Mouse (Mus musculus) MEL (cell line): ENCODE results near the gene Efcab2.

Experiments used
- CTCF ChIP-seq, 3 experiments: IDR thresholded peaks in 2 of 3; conservative IDR thresholded peaks in 1 of 3; 2 replicates each; pipeline ENCODE4 v1.5.1; 2011 to 2012; ENCODE audit warnings: low read length in 3 of 3, low read depth in 2 of 3, mild to moderate bottlenecking in 2 of 3, improper control_type of control experiment in 1 of 3, inconsistent platforms in 1 of 3, mixed read lengths in 1 of 3, moderate library complexity in 1 of 3; ENCODE audit not compliant: control insufficient read depth in 1 of 3, insufficient read depth in 1 of 3, poor library complexity in 1 of 3, severe bottlenecking in 1 of 3
- E2F4 ChIP-seq: IDR thresholded peaks from 2 replicates; pipeline ENCODE4 v1.6.1; 2011; ENCODE audit warnings: low read depth, low read length, improper control_type of control experiment, borderline replicate concordance
- ELF1 ChIP-seq: IDR thresholded peaks from 2 replicates; pipeline ENCODE4 v1.6.1; 2014; ENCODE audit warnings: low read depth, mild to moderate bottlenecking, inconsistent platforms, low read length, improper control_type of control experiment, moderate library complexity
- NRF1 ChIP-seq: IDR thresholded peaks from 2 replicates; pipeline ENCODE4 v1.6.1; 2014; ENCODE audit warnings: low read depth, mild to moderate bottlenecking, inconsistent platforms, low read length, improper control_type of control experiment, moderate library complexity; ENCODE audit not compliant: poor library complexity, insufficient read depth, severe bottlenecking
- SMC3 ChIP-seq: IDR thresholded peaks from 2 replicates; pipeline ENCODE4 v1.6.1; 2011; ENCODE audit warnings: low read depth, low read length, improper control_type of control experiment
- TCF12 ChIP-seq: IDR thresholded peaks from 2 replicates; pipeline ENCODE4 v1.6.1; 2014; ENCODE audit warnings: low read depth, mild to moderate bottlenecking, inconsistent platforms, low read length, improper control_type of control experiment, moderate library complexity

- TF ChIP-seq SMC3 (no peak), CTCF (IDR thresholded peaks at IDR 0.05 in 2 of 3, conservative IDR thresholded peaks at IDR 0.05 in 1 of 3; ENCODE audit: control insufficient read depth in 1 of 3, insufficient read depth in 1 of 3, low read depth in 2 of 3, low read length in 3 of 3, poor library complexity in 1 of 3, severe bottlenecking in 1 of 3) (no peak), NRF1 (no peak), TCF12 (no peak), E2F4 (no peak), ELF1 (no peak)
Measured at GRCm38 (mm10) chr1:178396383-178396782, 9.5 kb upstream of the Efcab2 start.
